Mouse (Mus musculus): ENCODE results near the gene Mmp15.

Gene Mmp15

GRCm38 (mm10) chr8:95344668-95345067, 7.4 kb upstream of the Mmp15 start:
- DNase-seq, result no peak

GRCm38 (mm10) chr8:95346643-95347545, 5.2 kb upstream of the Mmp15 start:
- peak in 1 of 2 experiments; percentile 60 for DNase-seq

DNA sequence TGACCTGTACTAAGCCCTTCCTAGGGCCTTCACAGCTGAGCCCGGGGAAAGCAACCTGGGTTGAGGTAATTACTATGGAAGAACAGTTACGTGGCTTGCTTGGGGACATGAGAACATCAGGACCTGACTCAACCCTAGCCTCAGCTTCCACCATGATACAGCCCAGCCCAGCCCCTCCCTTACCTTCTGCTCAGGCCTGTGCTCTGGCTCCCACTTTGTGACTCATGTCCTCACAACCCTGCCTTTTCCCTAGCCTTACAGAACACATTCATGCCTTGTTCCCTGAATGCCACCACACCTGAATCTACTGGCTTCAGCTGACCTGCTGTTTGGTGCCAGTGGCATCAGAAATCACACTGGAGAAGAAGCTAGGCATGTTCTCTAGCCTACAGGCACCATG, 3.7 kb upstream of the Mmp15 start:
- DNase-seq, result no peak

DNA sequence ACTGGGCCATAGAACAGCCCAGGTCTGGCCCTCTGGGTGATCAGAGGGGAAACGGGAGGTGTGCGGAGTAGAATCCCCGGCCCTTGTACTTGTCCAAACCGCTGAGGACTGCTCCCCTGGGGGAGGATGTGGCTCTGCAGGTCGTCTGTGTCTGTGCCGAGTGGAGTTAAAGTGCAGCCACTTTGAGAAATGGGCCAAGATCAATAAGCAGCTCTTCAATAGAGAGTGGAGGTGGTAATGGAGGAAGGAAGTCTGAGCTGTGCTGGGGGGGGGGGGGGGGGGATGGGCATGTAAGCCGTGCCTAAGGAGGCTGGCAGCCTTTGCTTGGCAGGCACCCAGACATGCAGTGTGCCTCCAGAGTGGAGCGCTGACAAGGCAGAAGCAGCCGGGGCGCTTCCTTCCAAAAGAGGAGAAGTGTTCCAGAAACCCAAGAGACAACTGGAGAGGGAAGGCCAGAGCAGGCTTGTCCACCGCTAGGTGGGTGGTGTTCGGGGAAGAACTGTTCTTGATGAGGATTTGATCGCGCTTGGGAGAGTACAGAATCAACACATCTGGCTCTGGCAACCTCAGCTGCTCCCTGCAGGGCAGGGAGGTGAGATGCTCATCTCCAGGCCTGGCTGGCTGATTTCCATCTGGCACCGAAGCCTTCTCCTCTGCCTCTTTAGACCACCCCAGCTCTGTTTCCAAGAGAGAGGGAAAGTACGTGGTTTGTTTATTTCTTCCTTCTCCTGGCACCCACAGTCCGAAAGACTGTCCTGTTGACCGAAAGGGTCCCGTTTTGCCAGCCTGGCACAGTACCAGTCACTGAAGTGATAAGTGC, 3.0 kb upstream of the Mmp15 start:
- peak in 1 of 2 experiments; percentile 37 for DNase-seq

DNA sequence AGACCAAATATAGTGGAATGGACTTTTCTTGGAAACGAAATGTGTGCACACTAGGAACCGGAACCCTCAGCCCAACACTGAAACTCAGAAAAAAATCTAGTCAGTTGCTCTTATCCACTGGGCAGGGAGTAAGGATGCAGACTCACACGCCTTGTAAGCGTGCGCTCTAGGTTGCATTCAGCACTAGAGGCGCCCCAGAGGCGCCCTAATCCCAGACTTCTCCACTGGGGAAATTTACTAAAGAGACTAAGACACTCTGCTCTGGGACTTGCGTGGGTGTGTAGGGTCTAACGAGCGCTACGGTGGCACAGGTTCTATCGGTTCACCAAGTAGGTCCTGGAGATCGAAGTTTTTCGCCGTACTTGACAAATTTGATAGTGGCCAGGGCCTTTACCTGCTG, 607 bp upstream of the Mmp15 start:
- DNase-seq, result no peak

DNA sequence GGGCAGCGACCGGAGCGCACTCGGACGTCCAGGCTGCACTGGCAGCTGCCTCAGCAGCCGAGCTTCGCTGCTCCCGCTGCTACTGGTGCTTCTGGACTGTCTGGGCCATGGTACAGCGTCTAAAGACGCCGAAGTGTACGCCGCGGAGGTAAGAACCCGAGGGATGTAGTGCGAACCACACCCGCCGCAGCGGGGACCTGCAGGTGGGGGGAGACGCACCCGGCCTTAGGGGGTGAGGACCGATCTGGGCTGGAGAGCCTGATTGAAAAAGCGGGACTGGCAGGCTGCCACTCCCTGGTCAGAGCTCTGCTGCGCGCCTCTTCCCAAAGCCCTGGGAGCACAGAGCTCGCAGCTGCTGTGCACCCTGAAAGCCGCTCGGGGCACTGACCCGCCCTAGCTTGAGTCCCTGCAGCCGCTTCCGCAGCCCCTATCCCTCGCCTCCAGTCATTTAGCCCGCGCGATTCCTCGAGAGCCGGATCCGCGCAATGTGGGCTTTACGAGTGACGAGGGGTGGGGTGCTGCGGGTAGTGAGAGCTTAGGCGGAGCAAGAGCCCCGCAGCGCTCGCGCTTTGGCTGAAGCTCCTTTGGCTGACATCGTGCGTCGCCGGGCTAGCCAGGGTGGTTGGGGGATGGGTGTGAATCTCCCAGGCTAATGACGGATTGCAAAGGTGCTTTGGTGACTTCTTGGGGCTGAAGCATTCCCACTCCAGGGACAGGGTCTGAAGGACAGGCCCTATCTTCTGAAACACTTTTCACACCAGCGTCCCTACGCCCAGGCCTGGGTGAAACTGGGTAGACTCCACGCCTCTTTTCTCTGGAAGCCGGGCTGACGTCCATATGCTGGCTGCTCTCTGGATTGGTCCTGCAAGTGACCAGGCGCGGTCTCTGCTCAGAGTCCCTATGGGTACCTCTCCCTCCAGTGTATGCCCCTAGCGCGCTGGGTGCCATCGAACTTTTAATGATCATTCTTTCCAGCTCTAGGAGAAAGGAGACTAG, 1.1 kb downstream of the Mmp15 start:
- DNase-seq, result no peak

DNA sequence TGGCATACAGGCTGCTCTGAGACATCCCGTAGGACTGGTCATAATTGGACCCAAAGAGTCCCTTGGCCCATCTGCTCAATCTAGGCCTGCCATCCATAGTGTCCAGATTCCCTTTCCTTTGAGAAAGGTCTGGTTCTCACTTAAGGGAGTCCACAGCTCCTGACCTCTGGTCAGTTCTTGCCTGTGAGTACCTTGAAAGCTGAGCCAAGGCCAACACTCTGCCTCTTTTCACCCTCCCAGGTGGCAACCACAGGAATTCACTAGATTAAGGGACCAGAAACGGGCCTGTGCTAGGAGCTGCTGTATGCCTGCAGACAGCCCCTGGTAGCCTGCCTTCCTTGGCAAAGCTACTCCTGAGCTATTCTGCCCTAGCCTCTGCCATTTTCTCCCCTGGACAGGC, 2.5 kb downstream of the Mmp15 start:
- no peak for DNase-seq

- no peak for DNase-seq
These were observed 6.7 kb downstream of the Mmp15 start for GRCm38 (mm10) chr8:95358550-95359411.

- DNase-seq, result peak in 1 of 2 experiments; percentile 21
These were observed 8.3 kb downstream of the Mmp15 start for GRCm38 (mm10) chr8:95360181-95361015.

DNA sequence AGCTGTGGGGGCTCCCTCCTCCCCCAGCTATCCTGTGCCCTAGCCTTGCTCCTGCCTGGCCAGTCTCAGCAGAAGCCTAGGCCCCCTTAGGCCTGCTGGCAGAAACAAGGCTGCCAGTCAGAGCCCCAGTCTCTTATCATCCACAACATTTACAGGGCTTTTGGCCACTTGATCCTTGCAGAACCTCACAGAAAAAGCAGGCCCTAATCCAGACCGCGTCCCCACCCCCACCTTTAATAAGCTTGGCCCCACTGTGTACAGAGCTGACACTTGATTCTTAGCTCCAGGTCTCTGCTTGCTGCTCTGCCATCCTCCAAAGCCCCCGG, 8.9 kb downstream of the Mmp15 start:
- no peak for DNase-seq

DNA sequence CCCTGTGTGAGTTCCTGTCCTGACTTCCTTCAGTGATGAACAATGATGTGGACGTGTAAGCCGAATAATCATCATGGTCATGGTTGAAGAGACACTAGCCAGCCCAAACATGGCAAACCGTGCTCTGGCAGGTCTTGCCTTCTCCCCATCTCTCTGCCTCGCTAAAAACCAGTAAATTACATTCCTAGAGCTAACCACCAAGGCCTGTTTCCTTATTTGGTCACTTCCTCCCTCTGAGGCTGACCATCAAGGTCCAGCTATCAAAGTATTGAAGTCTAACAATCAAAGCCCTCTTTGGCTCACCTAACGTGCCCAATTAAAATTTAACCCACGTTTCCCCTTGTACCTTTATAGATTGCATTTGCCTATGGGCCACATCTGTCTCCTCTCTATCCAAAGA, 10.2 kb downstream of the Mmp15 start:
- DNase-seq, result no peak

DNA sequence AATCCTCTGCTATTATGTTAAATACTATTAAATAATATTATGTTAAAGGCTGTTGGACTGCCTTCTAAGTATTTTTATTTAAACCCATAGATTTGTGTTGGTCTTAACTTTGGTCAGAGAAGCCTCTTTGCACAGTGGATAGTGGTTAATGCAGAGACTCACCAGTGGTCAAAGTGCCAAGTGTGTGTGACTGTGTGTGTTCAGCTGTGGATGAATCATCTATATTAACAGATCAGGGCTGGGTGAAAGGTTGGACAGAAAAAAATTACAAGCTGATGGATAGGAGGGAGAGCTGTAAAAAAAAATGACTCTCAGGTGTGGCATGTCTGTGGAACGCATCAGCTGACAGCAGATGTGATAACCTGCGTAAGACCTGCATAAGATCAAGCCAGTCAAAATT, 11.8 kb downstream of the Mmp15 start:
- DNase-seq, result no peak

DNA sequence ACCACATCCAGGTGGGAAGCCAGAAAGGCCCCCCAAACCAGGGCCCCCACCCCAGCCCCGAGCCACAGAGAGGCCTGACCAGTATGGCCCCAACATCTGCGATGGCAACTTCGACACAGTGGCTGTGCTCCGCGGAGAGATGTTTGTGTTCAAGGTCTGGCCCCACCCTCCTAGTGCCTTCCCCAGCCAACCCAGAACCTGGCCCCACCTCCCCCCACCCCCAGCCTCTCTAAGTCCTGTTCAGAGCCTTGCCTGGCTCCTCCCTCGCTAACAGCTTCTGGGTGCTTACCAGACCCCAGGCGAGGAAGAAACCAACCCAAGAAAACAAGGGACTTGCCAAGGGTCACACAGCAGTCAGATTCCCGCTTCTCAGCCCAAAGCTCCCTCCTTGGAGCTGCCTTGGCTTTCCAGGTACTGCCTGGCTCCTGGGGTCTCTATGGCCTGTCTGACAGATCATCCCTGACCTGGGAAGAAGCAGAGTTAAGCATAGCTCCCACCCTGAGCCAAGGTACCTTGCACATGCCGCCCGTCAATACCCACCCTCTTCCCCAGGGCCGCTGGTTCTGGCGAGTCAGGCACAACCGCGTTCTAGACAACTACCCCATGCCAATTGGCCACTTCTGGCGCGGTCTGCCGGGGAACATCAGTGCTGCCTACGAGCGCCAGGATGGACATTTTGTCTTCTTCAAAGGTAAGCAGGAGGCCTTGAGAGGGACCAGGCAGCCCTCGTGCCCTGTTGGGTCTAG, 17.7 kb downstream of the Mmp15 start:
- DNase-seq, result no peak

GRCm38 (mm10) chr8:95373389-95374002, 21.4 kb downstream of the Mmp15 start:
- DNase-seq, result no peak

DNA sequence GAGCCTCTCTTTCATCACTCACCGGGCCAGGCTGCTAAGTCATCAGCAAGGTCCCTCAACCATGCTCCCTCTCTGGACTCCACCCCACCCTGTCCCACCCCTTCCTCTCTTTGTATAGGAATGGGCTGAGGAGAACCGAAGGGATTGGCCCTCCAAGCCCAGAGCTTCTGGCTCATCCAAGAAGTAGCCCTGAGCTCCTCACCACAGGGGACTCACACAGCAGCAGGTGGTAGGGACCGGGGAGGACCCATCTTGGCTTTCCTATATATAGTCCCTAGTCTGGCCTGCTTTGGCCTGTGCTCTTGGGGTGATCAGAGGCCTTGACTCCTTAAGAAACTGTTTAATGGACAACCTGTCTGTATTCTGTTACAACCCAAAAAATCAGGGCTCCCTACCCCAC, 22.4 kb downstream of the Mmp15 start:
- DNase-seq, result no peak

GRCm38 (mm10) chr8:95375374-95375930, 23.4 kb downstream of the Mmp15 start:
- DNase-seq, result no peak

DNA sequence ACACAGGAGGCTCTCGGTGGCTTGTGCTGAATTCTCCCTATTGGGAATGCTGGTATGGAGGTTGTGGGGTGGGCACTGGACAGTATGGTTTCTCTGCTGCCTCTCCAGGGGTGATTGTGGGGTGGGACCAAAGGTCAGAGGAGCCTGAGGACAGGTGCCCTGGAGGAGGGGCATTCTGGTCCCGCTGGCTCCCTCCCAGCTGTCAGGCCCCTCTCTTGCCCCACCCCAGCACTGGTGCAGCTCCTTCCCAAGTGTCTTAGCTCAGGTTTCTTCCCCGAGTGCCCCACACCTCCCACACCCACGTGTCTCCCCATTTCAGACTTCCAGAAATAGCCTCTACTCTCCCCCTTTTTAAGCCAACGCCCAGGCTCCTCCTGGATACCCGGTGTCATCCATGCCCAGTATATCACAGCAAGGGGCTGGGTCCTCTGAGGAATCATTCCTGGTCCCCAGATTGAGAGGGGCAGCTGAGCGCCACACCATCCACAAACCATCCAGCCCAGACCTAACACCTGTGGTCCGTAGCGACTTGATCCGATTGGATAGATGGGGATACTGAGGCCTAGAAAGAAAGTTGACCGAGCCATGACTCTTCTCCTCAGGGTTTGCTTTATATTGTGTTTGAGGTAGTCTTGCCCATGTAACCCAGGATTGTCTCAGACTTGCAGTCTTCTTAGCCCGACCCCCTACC, 24.4 kb downstream of the Mmp15 start:
- no peak for DNase-seq

GRCm38 (mm10) chr8:95377101-95377500, 25.0 kb downstream of the Mmp15 start:
- DNase-seq, result no peak

GRCm38 (mm10) chr8:95377863-95378291, 25.8 kb downstream of the Mmp15 start:
- no peak for DNase-seq

Data from spleen, adult 18-20 months (tissue).